Mouse (Mus musculus): ENCODE measurements at regions not wholly inside any gene's neighbourhood (a gene's known extent, or its start where the extent isn't known, plus 50 kb on each side); places are given as distances from the start of the nearest gene placed in this dataset.

DNA sequence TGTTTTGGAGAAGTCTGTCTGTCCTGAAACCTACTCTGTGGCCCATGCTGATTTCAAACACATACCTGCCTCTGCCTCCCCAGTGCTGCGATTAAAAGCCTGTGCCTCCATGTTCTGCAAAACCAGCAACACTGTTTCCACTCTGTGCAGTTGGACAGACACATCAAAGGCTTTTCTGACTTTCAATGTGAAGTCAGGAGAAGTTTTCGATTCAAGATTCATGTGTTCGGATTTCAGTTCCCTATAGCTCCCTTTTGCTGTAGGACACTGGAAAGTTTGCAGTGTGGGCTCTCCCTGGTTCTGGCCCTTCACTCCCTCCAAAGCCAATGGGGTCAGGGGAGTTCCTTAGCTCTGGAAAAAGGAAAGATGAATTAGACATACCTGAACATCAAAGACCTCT, 154.5 kb upstream of the Klf4 start:
- TF ChIP-seq MAFK (IDR thresholded peaks at IDR 0.05; ENCODE audit: insufficient read depth, low read depth, low read length) (no peak), HCFC1 (IDR thresholded peaks at IDR 0.05; ENCODE audit: borderline replicate concordance, insufficient read depth, low read length) (no peak)
